16 mouse cellular contexts compared by ENCODE assay signal in the genomic region with DNA sequence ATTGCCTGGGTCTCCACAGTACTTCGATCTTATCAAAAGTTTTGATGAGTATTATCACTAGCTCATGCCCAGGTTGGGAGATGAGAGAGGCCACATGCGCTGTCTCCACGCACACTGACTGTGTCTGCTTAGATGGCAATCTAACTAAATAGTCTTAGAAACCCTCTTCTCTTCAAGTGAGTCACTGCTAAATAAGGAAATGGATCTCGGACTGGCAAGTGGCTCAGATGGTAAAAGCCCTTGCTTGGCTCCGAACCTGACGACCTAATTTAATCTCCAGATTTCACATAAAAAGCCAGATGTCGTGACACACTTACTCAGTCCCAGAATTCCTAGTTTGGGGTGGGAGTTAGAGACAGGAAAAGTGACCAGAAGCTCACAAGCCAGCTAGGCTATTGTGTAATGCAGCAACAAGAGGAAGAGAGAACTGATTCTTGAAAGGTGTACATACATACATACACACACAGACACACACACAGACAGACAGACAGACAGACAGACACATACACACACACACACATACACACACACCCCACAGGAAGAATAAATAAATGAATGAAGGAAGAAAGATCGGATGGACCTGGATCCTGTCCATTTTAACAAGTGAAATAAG.
DNase-seq lines count a peak whose midpoint lies in the region; ATAC-seq lines count a peak whose summit lies in the region.
"Had no signal": no experiment of that assay in that cellular context is flagged by ENCODE, and none has a peak within 500 bp of the region (broad histone marks: within the 10 kb centered on the region; RNA-seq: fewer than 3 reads in every experiment).

No protein-coding gene starts in this region.

- H3K36me3 ChIP-seq in heart, embryonic 12.5 days = no peaks in the 10 kb centered on the region
- no peaks in the 10 kb centered on the region for H3K36me3 ChIP-seq in hindbrain, embryonic 12.5 days
- H3K36me3 ChIP-seq: hindbrain, embryonic 10.5 days; midbrain, embryonic 12.5 days had no signal

- no peak overlapping the region for H3K4me2 ChIP-seq in heart, embryonic 12.5 days
- no peak overlapping the region for H3K4me2 ChIP-seq in hindbrain, embryonic 12.5 days (replicated peaks)
- H3K4me2 ChIP-seq: midbrain, embryonic 12.5 days had no signal

- DNase-seq in heart, postnatal 25 days (ENCODE audit: low spot score) = no peak
- DNase-seq in right cerebral cortex, adult 2 months (ENCODE audit: low spot score in 2 of 2) = peak; percentile 23 to 33
- no peak for DNase-seq in right cerebral cortex, postnatal 10 days (ENCODE audit: low spot score in 2 of 2)
- no peak for DNase-seq in cerebellum, postnatal 4 days (ENCODE audit: low spot score in 2 of 2)
- DNase-seq: cerebellum, adult 2 months; embryo, embryonic 11 days; kidney, adult 18-20 months; kidney, postnatal 25 days; layer of hippocampus, postnatal 36 days had no signal

- H3K9me3 ChIP-seq in heart, embryonic 12.5 days (replicated peaks) = 0 out of 2 replicates have a peak, but pooled peaks cover 4% of the 10 kb centered on the region
- H3K9me3 ChIP-seq in hindbrain, embryonic 12.5 days (replicated peaks) = no peaks in the 10 kb centered on the region
- H3K9me3 ChIP-seq: hindbrain, embryonic 10.5 days; midbrain, embryonic 12.5 days had no signal

- H3K27ac ChIP-seq in heart, embryonic 12.5 days (ENCODE audit: poor library complexity, severe bottlenecking) = peak overlapping the region; percentile 33; the same call in 1 of the 2 replicates
- no peak overlapping the region for H3K27ac ChIP-seq in hindbrain, embryonic 12.5 days
- H3K27ac ChIP-seq: hindbrain, embryonic 10.5 days; liver, embryonic 14.5 days; midbrain, embryonic 12.5 days had no signal

- WGBS in heart, embryonic 12.5 days = 29% methylated on average over 8 of the region's 8 CpGs
- 81% methylated on average over 8 of the region's 8 CpGs for WGBS in hindbrain, embryonic 12.5 days

- H3K4me3 ChIP-seq in heart, embryonic 12.5 days = no peak overlapping the region
- H3K4me3 ChIP-seq in hindbrain, embryonic 12.5 days = no peak overlapping the region
- H3K4me3 ChIP-seq: hindbrain, embryonic 10.5 days; midbrain, embryonic 12.5 days had no signal

- ATAC-seq in heart, embryonic 12.5 days (ENCODE audit: insufficient number of reproducible peaks, low FRiP score) = no peak
- peak; percentile 69 for ATAC-seq in megakaryocyte progenitor cell, adult 5-6 weeks (replicated peaks; ENCODE audit: poor library complexity)
- ATAC-seq in hindbrain, embryonic 12.5 days (ENCODE audit: low FRiP score) = no peak
- ATAC-seq: forebrain, embryonic 16.5 days had no signal

- H3K9ac ChIP-seq in heart, embryonic 12.5 days = no peak overlapping the region
- no peak overlapping the region for H3K9ac ChIP-seq in hindbrain, embryonic 12.5 days
- H3K9ac ChIP-seq: liver, embryonic 14.5 days; midbrain, embryonic 12.5 days had no signal

- intact Hi-C loops in heart, postnatal 25 days (cut with DNase I) = no loop called here

- peaks cover 40% of the 10 kb centered on the region for H3K4me1 ChIP-seq in heart, embryonic 12.5 days (replicated peaks)
- H3K4me1 ChIP-seq in hindbrain, embryonic 12.5 days = no peaks in the 10 kb centered on the region
- H3K4me1 ChIP-seq: hindbrain, embryonic 10.5 days; midbrain, embryonic 12.5 days had no signal

- H3K27me3 ChIP-seq in heart, embryonic 12.5 days (replicated peaks) = no peaks in the 10 kb centered on the region
- H3K27me3 ChIP-seq in hindbrain, embryonic 12.5 days = no peaks in the 10 kb centered on the region
- H3K27me3 ChIP-seq: midbrain, embryonic 12.5 days had no signal

Comparison
In these comparisons a context has a peak if more than half of its experiments do, and no peak if none do; other contexts are left out.
1. DNase-seq: peak in right cerebral cortex, adult 2 months (2 of 2); none in heart, postnatal 25 days (single experiment), right cerebral cortex, postnatal 10 days (0 of 2) and cerebellum, postnatal 4 days (0 of 2).